Mouse (Mus musculus) urinary bladder, postnatal 0 days (tissue): Measurements from ENCODE around the gene Bax. TPM values are rescaled to one million over a fixed set of nuclear protein-coding genes. Genes with fewer than 3 reads are reported as not detected.

Source experiments
- microRNA-seq: library from miRNA; unstranded; fragments of <30 nt; microRNA quantifications from one replicate; pipeline ENCODE4, GENCODE M21; 2016
- polyA plus RNA-seq: library from polyadenylated mRNA; unstranded; fragments of >200 nt; fragmentation: Nextera tagmentation; extraction: Ambion mirVana; gene quantifications from 2 replicates; pipeline ENCODE4 v1.2.1, GENCODE M21; 2015

Bax gene
- polyA plus RNA-seq: 169 and 185 TPM in 2 replicates

DNA sequence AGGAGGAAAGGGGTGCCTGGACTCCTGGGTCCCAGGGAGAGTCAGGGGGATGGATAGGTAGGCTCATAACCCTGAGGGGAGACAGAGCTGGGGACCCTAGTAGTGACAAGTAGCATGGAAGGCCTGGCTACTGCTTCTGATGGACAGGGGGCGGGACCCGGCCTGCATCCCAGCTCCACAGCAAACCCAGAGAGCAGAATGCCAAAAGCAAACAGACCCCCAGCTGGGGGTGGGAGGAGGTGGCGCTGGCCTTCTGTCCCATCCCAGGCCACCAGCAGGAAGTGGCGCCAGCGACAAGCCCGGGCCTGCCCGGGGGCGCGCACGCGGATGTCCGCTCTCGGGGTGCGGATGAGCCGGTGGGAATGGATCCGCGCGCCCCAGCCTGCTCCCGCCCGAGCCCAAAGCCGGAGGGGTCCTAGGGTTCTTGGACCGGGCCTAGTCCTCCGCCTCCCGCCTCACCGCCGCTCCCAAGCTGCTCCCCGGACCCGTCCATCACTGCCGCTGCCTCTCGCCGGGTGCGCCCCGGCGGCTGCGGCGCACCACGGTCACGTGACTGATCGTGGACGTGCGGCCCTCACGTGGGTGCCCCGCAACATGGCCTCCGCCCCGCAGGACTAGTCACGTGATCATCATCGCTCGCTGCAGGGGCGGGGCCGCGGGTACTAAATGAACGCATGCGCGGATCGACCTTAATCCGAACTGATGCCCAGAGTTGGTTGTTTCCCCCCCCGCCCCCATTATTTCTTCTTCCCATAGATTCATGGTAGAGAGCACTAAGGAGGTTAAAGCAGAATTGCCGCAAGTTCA is at the start of gene Bax:
Bax (minus strand) TSS at position 616 of the 807 bp plus-strand sequence.

DNA sequence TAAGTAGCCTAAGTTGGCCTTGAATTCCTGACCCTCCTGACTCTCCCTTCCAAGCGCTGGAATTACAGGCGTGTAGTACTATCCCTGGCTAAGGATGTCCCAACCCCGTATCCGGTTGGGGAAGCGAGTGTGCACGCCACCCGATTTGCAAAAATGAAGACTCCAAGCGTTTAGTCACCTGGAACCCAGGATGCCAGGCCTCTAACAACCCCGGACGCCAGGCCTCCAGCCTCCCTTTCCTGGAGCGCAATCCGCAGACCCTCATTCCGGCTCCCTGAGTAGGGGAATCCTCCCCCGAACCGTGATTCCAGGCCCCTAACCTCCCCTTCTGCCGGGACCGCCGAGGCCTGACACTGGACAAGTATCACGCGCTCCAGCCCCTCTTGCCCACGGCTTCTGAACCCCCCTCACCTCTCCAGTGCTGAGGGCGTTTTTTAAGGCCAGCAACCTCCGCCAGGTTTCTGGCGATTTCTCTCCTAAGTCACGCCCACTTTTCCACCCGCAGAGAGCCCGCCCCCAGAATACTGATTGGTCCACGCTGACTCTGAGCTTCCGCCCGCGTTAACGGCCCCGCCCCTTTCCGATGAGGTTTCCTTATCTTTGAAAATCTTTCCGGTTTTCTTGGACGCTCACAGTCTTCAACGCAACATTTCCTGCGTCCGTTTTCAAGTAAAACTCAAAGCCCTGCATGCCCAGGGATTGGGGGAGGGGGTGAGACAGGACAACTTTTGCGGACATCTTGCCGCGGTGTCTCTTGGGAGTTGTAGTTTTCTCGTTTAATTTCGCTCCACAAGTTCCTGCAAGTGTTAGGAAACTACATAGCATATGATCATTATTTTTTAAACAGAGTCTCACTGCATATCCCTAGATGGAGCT is 43.5 kb upstream of the Bax start, which contains the start of gene Nucb1:
Nucb1 (minus strand) TSS at position 495 of the 876 bp plus-strand sequence.

DNA sequence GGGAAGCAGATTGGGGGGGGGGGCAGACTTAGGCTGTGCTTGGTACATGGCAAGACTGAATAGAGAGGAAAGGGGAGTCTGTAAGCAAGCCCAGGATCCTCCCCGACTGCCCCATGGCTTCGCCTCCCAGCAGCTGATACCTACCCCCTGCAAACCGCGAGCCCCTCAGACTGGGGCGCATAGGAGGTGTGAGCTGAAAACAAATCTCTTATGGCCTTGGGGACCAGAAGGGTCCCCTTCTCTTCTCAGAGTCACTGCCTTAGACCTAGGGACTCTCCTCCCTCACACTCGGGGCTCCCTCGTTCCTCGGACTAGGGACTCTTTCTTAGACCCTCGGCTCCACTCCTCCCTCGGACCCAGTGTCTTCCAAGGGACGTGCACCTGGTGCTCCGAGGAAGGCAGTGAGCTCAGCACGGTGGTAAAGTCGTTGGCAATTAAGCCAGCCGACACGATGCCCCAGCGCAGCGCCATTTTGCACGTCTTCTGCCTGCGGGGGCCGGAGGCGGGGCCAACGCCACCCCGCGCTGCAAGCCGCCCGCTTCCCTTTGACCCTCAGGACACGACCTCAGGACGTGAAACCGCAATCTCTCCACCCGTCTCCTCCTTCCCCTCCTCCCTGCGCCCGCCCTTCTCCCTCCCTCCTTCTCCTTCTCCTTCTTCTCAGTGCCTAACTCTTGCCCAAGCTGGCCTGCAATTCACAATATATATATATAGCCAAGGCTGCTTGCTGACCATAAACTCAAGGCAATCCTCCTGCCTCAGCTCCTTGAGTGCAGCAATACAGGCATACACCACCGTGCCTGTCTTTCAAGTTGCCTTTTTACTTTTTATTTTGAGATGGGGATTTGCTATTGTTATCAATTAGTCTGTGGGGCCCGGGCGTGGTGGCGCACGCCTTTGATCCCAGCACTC is 21.9 kb upstream of the Bax start, which contains the start of gene Dhdh:
Dhdh (minus strand) TSS at position 513 of the 912 bp plus-strand sequence.

DNA sequence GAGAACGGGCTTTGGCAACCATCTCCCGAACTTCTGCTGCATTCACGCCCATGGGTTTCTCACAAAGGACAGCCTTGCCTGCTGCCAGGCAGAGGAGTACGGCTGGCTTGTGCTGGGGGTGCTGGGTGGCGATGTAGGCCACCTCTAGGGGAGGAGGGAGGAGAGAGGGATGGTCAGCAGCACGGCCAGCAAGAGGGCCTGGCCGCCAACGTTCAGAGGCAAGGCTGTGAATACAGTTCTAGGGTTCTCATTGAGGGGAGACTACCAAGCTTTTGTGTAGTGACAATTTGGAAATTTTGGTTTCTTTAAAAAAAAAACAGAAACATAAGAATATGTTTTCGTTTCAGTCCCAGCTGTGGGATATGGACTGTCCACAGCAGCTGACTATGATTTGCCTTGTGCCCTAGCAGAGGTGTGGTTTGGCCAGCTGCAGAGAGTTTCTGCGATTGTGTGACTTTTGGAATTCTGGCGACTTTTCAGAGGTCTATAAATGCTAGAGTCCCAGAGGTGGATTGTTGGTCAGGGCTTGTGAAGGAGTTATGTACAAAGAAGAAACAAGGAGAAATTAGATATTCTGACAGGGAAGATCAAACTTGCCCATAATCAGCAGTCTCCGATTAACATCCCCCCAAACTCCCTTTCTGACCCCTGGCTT is 20.2 kb upstream of the Bax start, which contains the start of gene Gm45808:
Gm45808 (minus strand) TSS at position 51 of the 655 bp plus-strand sequence.

DNA sequence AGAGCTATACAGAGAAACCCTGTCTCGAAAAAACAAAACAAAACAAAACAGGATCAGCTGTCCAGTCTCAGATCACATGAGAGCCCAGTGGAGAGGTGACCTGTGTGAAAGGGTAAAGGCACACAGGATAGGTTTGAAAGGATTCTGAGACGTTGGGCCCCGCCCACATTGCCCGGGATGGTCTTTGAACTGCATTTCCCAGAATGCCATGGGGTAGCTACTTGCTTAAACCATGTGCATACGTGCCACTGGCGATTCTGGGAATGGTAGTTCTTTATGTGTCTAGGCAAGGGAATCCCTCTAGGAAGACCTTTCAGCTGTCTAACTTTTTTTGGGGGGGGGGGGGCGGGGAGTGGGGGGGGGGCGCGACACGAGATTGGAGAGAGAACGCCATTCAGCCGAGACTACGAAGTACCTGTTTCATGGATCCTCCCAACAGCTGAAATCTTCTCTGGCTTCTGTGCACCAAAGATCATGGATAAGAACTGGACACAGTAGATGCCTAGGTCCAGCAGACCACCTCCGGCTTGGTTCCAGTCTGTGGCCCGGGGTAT is 14.8 kb upstream of the Bax start, which contains the start of gene Tulp2:
Tulp2 (plus strand) TSS at position 504 of the 554 bp plus-strand sequence.

DNA sequence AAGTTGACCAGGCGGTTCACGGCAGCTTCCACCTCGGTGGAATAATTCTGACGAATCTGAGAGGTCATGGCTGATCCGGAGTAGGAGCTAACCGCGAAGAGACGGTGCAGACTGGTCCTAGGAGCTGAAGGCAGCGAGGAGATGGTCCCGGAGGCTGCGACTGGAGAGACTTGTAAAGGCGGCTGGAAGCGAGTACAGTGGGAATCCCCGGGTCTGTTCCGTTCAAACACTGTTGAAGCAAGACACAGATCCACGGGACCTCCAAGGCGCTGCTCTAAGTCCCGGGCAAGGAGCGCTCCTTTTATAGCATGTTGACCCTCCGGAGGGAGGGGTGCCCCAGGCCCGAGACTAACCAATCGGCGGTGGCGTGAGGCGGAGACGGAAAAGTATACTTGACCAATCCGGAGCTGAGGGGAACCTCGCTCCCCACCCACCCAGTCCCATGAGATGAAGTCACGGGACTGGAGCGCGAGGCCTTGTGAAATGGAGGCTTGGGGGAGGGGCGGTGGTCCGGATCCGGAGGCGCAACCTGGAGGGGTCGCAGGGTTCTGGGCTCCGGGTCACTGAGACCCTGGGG is 7.0 kb downstream of the Bax start, which contains the start of gene Ftl1:
Ftl1 (minus strand) TSS at position 321 of the 577 bp plus-strand sequence.

DNA sequence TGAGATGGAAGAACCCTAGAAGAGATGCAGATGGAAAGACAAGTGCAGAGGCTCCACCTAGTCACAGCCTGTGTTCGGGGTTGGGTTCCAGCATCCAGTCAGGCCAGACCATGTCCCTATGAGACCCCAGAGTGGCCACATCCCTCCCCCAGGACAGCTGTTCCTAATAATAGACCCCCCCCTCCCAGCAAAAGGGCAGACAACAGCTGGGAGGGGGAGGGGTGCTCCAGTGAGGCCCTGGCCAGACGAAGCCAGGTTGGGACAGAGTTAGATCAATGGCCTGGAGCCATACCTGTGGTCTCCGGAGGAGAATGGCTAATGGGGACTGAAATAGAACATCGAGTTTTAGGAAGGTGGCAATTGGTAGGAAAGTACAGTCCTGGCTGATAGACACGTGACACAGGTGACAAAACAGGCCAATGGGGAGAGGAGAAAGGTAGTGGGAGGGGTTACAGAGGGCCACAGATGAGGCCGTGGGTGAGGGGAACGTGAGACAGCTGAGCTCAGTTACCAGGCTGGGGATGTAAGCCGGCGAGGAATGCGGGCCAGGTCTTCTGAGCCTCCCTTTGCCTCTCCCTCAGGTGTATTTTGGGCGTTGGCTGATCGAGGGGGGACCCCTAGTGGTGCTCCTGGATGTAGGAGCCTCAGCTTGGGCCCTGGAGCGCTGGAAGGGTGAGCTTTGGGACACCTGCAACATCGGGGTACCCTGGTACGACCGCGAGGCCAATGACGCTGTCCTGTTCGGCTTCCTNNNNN is 29.0 kb downstream of the Bax start, which contains the start of gene Ruvbl2:
Ruvbl2 (minus strand) TSS at position 576 of the 756 bp plus-strand sequence.

DNA sequence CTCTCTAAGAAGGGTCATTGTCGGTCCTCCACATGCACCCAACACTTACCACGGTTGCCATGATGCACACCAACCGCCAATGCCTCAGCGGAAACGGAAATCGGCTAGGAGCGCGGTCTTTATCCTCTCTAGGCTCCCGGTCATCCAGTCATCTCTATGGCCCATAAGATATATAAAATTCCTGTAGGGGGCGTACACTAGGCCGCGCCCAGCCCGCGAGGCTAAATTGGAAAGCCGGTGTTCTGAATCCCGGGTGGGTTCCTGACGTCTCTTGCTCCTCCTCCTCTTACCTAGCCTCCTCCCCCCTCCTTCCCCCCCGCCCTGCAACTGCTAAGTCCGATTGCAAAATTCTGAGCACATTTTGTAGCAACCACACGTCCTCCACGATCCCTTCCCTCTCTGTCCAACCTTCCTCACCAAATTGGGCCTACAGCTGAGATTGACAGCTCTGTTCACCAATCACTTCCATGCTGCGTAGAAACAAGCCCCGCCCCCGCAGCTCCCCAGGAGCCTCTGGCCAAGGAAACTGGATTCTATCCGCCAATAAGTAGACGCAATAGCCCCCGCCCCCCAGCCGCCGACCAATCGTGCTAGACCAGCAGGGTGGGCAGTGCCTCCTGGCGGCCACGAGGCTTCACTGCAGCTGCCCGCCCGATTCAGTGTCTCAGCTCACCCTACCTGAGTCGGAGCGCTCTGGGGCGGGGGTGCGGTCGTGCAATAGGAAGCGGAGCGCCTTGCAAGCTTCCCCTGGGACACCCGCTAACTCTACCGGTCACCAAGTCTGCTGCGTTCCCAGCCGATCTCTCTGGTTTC is 32.3 kb downstream of the Bax start, which contains the start of gene Gys1:
Gys1 (plus strand) TSS at position 642 of the 813 bp plus-strand sequence.

DNA sequence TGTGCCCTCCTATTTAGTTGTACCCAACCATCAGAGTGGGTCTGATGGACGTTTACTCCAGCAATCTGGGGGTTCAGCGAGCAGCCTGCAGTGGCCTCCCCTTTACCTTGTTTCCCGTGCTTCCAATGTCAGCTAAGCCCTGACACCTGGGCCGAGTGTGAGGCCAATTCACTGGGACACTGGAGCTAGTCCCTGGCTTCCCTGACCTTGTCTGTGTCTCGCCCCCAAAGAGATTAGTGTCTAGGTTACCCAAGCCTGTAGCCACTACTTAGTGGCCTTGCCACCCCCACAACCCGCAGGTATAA is 46.1 kb downstream of the Bax start, which contains the start of gene Lhb:
Lhb (plus strand) TSS at position 206 of the 305 bp plus-strand sequence.

DNA sequence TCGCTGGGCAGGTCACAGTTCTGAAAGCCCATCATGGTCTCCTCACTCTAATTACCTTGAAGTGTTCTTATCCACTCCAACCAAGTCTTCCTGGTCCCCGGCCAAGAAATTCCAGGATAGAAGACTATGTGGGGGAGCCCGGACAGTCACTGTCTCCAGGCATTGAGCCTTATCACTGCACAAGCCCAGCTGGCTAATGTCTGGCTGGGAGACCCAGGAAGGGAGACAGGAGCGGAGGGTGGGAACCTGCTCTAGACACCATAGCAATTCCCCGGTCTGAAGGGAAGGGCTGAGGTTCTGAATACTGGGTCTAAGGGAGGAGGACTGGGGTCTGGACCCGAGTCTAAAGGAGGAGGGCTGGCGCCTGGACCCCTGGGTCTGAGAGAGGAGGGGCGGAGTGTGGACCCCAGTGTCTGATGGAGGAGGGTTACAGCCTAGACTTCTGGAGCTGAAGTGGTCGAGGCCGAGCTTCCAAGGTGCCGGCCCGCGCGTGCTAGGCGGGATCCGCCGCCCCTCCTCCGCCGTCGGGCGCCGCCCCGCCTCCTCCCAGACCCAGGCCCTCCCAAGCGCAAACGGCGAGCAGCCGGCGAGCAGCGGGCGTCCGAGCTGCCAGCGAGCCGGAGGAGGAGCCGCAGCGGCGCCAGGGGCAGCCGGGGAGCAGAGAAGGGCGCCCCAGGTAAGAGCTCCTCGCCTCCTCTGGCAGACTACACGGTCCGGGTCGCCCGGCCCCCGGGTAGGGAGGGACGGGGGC is 53.4 kb downstream of the Bax start, which contains the start of gene Ntf5:
Ntf5 (plus strand) TSS at position 583 of the 751 bp plus-strand sequence.

Small RNA genes lying within 50 kb of the gene (microRNA-seq; reads per million reads assigned to microRNA genes)
- gene Gm22133: not detected

Other genes starting within 250 kb of the Bax start
- 4.2 and 18.7 TPM in 2 replicates for gene Cd37, start 227.8 kb downstream of the Bax start, polyA plus RNA-seq
- not detected in 2 replicates for gene Slc6a16, start 225.8 kb downstream of the Bax start, polyA plus RNA-seq
- gene Slc6a21, start 189.4 kb downstream of the Bax start, polyA plus RNA-seq: not detected in 2 replicates
- gene Trpm4, start 133.1 kb downstream of the Bax start, polyA plus RNA-seq: 17.6 and 18.0 TPM in 2 replicates
- 0.17 and 0.27 TPM in 2 replicates for gene Hrc, start 131.6 kb downstream of the Bax start, polyA plus RNA-seq
- gene Ppfia3, start 99.9 kb downstream of the Bax start, polyA plus RNA-seq: 0.91 and 2.1 TPM in 2 replicates
- gene Lin7b, start 96.3 kb downstream of the Bax start, polyA plus RNA-seq: 23.4 and 26.6 TPM in 2 replicates
- 81.3 and 94.3 TPM in 2 replicates for gene Snrnp70, start 71.2 kb downstream of the Bax start, polyA plus RNA-seq
- gene Kcna7, start 61.2 kb downstream of the Bax start, polyA plus RNA-seq: 0.28 TPM in 1 of 2 replicates, not detected in the other
- gene Ntf5, start 53.2 kb downstream of the Bax start, polyA plus RNA-seq: 3.9 and 4.3 TPM in 2 replicates
- not detected in 2 replicates for gene Lhb, start 46.1 kb downstream of the Bax start, polyA plus RNA-seq
- gene Gys1, start 32.1 kb downstream of the Bax start, polyA plus RNA-seq: 58.4 and 71.6 TPM in 2 replicates
- 42.6 and 47.1 TPM in 2 replicates for gene Ruvbl2, start 28.8 kb downstream of the Bax start, polyA plus RNA-seq
- gene Ftl1, start 7.0 kb downstream of the Bax start, polyA plus RNA-seq: 3,306 and 5,466 TPM in 2 replicates
- gene Tulp2, start 15.0 kb upstream of the Bax start, polyA plus RNA-seq: 0.48 and 0.69 TPM in 2 replicates
- not detected in 2 replicates for gene Gm45808, start 19.9 kb upstream of the Bax start, polyA plus RNA-seq
- 2.6 and 3.0 TPM in 2 replicates for gene Dhdh, start 21.9 kb upstream of the Bax start, polyA plus RNA-seq
- 170 and 174 TPM in 2 replicates for gene Nucb1, start 43.5 kb upstream of the Bax start, polyA plus RNA-seq
- gene Ppp1r15a, start 59.4 kb upstream of the Bax start, polyA plus RNA-seq: 18.5 and 26.0 TPM in 2 replicates
- 2.5 and 2.8 TPM in 2 replicates for gene Plekha4, start 59.4 kb upstream of the Bax start, polyA plus RNA-seq
- 15.2 and 15.7 TPM in 2 replicates for gene Hsd17b14, start 88.0 kb upstream of the Bax start, polyA plus RNA-seq
- gene Bcat2, start 103.3 kb upstream of the Bax start, polyA plus RNA-seq: 28.3 TPM in 2 replicates
- 0.17 and 0.23 TPM in 2 replicates for gene Fgf21, start 148.6 kb upstream of the Bax start, polyA plus RNA-seq
- gene Fut1, start 150.4 kb upstream of the Bax start, polyA plus RNA-seq: not detected in 2 replicates
- 0.17 TPM in 1 of 2 replicates, not detected in the other for gene Izumo1, start 154.9 kb upstream of the Bax start, polyA plus RNA-seq
- 3.9 and 4.1 TPM in 2 replicates for gene Rasip1, start 160.6 kb upstream of the Bax start, polyA plus RNA-seq
- gene Mamstr, start 173.1 kb upstream of the Bax start, polyA plus RNA-seq: 4.6 and 5.5 TPM in 2 replicates
- 2.7 and 2.9 TPM in 2 replicates for gene Fut2, start 199.5 kb upstream of the Bax start, polyA plus RNA-seq
- gene Ntn5, start 217.1 kb upstream of the Bax start, polyA plus RNA-seq: not detected in 2 replicates
- gene Sec1, start 227.5 kb upstream of the Bax start, polyA plus RNA-seq: 0.10 TPM in 1 of 2 replicates, not detected in the other
- gene Car11, start 232.9 kb upstream of the Bax start, polyA plus RNA-seq: 3.4 and 4.0 TPM in 2 replicates
- 4.3 and 5.1 TPM in 2 replicates for gene Dbp, start 238.2 kb upstream of the Bax start, polyA plus RNA-seq
- 683 and 783 TPM in 2 replicates for gene Rpl18, start 248.6 kb upstream of the Bax start, polyA plus RNA-seq